Mouse (Mus musculus) brain, adult 2 months (tissue): Measurements from ENCODE around the gene Rplp0.
"Not testable (repeated sequence)": the region's sequence is repeated elsewhere in the genome, so short reads cannot be mapped to it uniquely, and the experiment has no call there.

Experiments
- DNase-seq: peaks from one replicate; pipeline ENCODE4 v3.0.0; 2011; ENCODE audit warnings: low read depth, low spot score

Rplp0 gene

DNA sequence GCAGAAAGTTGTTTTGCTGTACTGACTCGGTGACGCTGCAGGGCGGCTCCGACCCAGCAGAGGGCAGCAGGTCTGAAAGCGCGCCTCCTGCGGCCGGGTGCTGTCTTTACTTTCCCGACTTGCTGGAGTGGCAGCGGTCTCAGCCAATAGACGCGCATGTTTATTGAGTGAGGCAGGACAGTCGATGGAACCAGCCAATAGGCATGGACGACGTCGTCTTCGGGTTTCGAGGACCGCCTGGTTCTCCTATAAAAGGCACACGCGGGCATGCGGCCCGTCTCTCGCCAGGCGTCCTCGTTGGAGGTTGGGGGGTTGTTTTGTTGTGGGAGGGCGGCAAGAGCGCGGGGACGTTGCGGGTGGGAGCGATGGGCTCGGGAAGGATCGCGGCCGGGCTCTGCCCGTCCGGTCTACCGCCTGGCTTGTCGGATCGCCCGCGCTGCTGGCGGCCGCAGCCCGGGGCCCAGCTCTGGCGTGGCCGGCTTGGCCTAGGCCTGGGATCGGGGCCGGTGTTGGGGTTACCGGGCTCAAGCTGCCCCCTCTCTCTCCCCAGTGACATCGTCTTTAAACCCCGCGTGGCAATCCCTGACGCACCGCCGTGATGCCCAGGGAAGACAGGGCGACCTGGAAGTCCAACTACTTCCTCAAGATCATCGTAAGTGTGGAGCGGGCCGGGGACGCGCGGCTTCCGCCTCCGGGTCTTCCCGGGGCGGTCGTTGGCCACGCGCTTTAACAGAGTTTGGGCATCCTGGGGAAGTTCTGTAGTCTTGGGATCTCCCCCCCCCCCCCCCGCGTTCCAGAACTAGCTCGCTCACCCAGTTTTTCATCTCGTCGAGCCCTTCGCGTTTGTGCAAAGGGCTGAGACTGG lies at the start of gene Rplp0:
Gene Rplp0, plus strand, starts transcription at position 231 of the 865 bp plus-strand sequence.
- DNase-seq: peak; percentile 100

DNA sequence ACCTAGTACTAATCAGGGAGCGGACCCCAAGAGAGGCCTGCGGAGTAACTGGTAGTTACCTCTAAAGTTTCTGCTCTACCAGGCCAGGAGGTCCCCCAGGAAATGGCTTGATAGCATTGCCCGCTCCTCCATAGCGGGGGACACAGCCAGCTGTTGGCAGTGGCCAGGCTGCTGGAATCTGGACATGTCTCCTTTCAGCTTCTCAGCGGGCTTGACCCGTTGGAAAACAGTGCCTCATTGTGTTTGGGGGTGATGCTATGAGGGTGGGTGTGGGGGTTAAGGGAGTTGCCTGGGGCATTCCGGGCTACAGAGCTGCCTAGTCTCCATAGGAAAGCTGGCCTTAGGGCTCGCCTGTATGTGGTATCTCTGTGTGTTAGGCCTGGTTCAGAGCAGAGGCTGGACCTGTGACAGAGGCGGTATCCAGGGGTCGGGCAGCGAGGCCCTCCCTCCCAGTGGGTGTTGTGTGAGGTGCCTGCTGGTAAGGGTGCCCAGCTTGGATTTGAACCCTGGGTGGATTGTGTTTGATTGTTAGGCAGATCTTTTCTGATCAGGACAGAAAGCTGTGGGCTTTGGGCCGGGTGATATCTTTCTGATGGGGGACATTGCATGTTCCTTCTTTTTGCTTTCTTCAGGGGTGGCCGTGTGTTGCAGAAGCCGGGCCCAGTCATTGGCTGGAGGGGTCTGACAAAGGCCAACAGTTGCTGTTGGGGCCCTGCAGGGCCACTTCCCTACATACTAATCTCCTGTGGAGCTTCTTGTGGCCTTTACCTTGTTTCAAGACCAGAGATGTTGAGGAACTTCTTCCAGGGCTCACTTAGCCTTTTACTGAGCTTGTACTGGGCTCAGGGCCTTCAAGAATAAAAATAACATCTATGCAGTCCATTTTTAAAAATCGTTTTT lies 49.2 kb upstream of the Rplp0 start:
- peak; percentile 73 for DNase-seq

DNA sequence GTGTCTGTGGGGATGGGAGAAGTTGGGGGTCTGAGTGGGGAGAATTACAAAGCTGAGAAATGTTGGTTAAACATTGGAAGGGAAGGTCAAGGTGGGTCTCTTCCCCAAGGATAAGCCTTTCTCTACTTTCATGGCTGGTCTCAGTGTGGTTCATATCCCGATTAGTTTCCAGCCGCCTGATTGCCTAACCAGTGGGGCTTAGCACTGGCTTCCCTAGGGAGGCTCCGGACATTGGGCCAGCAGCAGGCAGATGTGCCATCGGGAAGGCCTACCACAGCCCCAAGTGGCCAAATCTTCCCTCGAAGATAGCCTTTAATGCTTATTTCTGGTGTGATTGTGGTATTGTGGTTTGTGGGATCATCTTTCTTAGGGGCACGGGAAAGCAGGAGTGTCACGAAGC lies 46.9 kb upstream of the Rplp0 start:
- no peak for DNase-seq

DNA sequence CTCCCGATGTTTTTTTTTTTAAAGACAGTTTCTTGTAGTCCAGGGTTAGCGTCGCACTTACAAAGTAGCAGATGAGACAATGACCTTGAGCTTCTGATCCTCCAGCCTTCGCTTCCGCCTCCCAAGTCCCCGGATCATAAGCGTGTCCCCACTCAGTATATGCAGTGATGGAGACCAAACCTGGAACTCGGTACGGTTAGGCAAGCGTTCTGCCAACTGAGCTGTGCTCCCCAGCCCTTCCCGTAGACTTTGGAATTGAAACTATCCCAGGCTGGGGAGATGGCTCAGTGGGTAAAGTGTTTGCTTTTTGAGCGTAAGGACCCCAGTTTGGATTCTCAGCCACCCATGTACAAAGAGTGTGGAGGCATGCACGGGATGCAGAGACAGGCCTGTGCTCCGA lies 46.0 kb upstream of the Rplp0 start:
- no peak for DNase-seq

DNA sequence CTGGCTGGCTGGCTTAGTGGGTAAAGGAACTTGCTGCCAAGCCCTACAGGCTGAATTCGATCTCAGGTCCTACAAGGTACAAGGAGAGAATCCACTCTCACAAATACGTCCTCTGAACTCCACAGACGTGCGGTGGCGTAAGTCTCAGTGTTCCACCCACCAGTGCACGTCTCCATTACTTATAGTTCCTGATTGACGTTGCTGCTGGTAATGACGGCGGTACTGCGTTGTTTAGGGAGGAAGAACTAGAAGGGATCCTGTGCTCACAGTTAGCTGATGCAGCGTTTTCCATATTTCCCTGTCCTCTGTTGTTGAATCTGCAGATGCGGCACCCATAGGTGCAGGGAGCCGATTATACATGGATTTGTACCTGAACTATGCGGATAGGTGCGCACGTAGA lies 45.5 kb upstream of the Rplp0 start:
- DNase-seq: no peak

DNA sequence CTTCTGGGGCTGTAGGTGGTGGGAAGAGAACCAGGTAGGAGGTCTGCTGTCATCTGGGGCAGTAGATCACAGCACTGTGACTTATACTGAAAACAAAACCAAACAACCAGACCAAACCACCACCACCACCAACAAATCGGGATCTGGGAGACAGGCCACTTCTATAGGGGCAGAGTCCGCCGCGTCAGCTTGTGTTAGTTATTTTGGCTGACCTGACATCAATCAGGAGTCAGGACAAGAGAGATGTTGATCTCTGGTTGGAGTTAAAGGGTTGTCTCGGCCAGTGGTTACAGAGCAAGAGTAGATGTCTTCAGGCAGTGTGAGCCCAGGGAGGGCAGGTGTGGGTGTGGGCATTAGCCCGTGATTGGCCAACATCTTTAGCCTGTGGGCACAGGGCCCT lies 44.9 kb upstream of the Rplp0 start:
- DNase-seq: no peak

DNA sequence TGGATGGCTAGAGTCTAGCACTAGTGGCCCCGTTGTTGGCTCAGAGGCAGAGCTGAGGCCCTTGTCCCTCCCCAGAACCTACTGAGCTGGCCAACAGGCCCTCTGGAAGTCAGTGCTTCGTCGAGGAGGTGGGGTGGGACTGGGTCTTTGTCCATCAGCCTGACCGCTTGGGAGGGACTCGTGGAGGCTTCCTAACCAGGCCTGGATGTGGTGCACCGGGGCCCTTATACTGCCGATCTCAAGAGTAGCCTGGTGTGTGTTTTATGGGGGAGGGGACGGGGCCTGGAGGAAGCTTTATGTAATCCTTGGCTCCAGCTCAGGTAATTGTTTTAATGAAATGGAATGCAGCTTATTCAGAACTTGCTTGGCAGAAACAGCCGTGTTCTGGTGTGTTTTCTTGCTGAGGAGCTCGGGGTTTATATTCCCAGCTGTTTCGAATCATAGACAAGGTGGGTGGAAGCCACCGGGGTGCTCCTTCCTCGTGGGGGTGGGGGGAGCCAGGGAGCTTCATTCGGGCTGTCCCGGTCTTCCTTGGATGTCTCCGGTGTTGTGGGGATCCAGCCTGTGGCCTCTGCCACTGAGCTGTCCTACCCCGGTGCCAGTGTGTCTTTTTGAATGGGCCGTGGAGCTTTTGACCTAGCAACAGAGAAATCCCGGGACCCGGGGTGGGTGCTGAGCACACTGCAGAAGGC lies 44.2 kb upstream of the Rplp0 start:
- DNase-seq: peak; percentile 72

DNA sequence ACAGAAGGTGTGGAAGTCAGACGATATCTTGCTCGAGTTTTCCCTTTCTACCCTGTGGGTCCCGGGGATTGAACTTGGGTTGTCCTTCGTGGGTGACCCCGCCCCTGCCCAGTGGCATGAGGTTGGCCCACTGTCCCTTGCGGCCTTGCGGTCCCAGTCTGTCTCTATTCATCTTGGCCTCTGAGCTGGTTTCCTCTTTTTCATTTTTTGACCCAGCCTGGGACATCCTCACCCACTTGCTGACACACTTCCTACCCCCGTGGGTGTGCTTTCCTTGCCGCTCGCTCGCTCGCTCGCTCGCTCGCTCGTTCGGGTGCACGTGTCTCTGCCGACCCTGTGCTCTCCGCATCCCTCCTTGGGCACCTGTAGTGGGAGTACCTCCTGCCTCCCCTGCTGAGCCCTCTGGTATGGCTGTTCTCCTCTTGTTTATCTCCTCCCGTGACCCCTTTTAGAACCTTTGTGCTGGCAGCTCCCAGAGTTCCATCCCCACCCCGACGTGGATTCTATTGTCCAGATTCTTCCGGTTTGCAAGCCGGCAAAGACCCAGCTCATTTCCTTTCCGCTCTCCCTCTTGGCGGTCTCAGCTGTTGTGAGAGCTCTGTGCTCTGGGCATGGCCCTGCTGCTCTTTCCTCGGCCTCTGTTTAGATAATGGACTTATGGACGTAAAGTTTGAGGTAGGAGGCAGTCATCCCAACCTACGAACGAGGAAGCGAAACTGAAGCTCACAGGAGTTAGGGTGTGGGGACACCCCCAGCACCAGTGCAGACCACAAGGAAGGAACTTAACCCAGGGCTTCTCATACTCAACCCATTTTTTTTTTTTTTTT lies 43.0 kb upstream of the Rplp0 start:
- no peak for DNase-seq

DNA sequence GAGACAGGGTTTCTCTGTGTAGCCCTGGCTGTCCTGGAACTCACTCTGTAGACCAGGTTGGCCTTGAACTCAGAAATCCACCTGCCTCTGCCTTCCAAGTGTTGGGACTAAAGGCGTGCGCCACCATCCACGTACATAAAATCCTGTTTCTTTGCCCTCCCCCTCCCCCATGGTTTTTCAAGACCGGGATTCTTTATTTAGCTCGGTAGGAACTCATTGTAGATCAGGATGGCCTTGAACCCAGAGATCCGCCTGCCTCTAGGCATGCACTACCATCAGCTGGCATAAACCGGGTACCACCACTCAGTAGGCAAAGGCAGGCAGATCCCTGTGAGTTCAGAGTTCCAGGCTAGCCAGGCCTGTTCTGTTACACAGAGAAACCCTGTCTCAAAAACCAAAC lies 42.4 kb upstream of the Rplp0 start:
- DNase-seq: no peak

DNA sequence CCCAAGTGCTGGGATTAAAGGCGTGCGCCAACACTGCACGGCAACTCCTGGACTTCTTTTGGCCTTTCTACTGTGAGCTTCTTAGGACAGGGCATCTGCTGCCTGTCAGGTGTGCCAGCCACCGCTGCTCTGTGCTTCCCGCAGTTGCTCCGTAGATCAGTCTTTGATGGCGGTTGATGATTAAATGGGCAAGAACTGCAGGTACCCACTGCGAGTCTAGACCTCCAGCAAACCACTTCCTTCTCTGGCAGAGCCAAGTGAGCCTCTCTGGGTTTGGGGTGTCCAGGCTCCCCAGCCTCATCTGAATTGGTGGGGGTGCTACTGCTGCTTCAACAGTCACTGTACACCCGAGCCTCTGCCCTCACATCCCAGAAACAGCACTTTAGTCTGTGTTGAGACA lies 41.8 kb upstream of the Rplp0 start:
- no peak for DNase-seq

DNA sequence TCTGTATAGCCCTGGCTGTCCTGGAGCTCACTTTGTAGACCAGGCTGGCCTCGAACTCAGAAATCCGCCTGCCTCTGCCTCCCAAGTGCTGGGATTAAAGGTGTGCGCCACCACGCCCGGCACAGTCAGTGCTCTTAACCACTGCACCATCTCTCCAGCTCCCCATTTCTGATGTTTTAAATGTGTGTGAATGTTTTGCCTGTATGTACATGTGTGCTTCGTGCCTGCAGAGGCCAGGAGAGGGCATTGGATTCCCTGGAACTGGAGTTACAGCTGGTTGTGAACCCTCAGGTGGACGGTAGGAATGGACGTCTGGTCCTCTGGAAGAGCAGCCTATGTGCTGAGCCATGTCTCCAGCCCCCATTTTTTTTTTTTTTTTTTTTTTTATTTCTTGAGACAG lies 41.1 kb upstream of the Rplp0 start:
- DNase-seq: not testable (repeated sequence)

DNA sequence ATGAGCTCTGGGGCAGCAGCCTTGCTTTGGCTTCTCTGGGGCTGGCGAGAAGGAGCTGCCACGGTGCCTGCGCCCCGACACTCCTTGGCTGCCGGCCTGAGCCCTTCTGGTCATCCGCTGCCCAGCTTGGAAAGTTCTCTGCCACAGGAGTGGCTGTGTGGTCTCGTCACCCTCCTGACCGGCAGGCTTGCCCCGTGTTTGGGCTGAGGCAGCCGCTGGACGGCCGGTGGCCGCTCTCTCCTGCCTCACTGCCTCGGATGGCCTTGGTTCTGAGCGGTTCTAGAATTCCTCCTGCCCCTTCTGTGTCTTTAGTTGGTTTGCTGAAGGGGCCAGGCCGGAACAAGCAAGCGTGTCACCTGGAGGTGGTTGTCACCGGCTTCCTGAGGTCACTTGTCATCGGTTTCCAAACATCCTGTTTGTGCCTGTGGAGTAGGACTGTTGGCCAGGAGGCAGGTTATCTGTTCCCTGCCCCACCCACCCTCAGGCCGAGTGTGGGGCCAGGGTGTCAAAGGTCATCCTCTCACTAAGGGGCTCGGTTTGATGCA lies 38.9 kb upstream of the Rplp0 start:
- DNase-seq: no peak

DNA sequence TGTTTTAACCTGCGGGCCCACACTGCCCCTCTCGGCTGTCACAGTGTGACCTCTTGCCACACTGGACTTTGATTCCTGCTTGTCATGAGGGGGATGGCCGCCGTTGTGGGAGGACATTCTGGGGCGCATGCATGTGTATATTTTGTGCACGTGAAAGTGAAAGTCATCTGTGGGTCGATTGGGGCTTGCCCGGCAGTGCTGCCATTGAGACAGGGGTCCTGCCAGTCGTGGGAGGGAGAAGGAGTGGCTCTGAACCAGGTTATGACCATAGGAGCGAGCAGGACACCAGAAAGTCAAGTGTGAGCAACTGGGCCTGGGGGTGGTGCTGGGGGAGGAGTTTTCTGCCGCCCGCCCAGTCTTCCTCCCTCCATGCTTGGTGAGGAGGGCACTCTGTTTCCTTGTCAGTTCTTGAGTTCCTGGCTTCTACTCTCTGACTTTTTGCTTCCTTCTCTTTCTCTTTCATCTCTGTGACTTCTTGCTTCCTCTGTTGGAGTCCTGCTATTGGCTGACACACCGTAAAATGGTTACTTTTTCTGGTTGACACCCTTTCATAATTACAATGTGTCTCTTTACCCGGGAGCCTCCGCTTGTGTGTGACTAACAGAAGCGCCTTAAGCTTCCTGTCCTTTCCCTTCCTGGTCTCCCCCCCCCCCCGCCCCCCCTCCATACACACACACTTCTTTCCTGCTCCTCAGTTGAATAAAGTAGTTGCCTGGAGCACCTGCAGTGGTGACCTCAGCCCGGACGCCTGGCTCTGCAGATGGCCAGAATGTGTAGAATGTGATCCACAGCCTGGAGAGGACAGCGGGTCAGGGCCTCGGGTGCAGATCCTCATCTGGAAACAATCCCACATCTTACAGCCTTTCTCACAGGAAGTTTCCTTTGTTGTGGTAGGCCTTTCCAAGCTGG lies 37.5 kb upstream of the Rplp0 start:
- DNase-seq: no peak

DNA sequence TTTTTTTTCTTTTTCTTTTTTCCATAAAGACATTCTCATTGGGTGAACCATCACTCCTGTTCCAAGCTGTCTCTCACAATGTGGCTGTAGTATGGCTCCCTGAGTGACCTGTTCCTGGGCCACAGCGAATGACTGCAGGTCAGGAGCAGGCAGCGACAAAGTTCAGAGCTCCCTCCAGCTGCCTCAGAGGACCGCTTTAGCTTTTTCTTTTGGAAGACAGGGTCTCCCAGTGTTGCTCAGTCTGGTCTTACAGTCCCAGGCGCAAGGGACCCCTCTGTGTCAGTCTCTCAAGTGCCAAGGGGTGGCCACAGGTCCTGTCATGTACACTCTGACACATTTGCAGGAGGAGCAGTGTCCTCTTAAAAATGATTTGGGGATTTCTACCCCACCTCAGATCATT lies 36.7 kb upstream of the Rplp0 start:
- DNase-seq: no peak

DNA sequence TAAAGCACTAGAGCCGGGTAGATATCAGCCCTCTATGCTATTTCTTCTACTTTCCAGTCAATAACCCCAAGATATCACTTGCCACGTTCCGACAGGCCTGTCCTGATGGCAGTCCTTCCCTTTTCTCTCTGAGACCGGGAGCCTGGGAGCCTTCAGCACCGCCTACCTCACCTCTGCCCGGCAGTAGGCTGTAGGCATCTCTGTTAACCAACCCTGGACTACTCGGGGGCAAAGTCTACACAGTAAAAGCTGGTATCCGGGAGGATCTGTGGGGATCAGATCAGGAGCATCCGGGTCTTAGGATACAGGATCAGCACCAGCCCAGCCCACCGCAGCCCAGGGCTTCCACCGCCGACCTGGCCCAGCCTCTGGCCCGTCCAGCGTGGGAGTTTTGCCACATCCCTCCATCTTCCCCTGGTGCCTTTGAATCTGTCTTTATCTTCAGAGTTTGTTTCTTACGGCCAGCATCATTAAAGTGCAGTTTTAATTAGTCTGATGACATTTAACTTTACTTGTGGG lies 36.2 kb upstream of the Rplp0 start:
- no peak for DNase-seq

DNA sequence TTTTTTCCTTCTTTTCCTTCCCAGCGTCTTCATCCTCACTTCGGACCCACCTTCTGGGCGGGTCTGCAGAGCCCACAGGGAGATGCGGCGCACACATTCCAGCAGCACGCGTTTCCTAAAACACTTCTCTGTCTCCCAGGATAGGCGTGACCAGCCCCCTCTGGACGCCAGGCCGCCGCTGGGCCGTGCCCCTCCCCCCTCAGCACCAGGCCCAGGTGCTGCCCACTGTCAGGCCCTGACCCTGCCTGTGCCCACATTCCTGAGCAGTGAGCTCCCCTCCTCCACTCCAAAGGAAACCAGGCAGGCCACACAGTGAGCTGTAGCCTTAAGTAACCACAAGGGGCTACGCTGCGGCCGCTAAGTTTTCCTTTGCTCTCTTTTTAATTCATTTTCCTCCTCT lies 35.3 kb upstream of the Rplp0 start:
- no peak for DNase-seq

DNA sequence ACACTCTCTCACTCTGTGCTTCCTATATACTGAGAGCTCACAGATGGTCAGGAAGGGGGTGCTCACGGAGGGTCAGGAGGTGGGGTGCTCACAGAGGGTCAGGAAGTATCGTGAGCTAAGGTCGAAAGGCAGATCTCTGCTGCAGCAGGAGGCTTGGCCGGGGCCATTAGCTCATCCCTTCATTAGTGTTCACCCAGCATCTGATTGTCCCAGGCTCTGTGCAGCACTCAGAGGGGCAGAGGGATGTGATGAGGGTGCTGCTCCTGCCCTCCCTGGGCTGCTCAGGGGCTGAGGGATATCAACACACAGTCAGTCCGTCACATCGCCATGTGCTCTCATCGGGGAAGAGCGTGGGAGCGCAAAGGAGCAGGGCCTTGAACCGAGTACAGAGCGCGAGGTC lies 34.8 kb upstream of the Rplp0 start:
- no peak for DNase-seq

DNA sequence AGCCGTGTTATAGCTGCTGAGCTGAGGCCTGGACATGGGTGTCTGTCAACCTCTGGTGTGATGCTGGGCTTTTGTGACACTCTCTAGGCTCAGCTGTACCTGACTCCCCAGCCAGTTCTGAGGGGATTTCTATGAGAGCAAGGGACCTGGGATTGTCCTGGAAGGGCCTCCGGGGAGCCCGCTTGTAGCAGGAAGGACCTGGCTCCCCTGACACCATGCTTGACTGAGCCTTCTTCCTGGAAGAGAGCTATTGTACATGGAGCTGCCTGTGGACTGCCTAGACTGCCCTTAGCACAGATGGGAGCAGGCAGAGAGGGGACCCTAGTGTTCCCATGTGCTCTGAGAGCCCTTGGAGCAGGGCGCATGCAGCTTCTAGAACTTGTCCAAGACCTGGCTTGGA lies 33.9 kb upstream of the Rplp0 start:
- DNase-seq: no peak

DNA sequence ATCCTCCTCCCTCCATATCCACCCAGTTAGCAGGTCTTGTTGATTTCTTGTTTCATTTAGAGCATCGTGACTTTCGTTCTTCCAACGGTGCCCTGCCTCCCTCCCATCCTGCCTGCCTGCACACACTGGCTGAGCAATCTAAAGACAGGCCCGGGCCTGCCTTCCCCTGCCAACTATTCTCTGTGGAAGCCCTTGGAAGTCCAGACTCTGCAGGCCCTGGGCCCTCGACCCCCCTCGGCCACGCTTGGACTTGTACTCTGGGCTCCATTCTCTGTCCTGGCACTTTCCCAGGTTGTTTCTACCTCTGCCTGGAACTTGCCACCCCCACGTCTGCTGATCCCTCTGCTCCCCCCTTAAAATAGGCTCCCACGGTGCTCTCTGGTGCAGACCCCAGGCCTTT lies 33.3 kb upstream of the Rplp0 start:
- no peak for DNase-seq
